Mouse (Mus musculus) small intestine, adult 2 months (tissue): Measurements from ENCODE around the gene Fbxw4. TPM values are rescaled to one million over a fixed set of nuclear protein-coding genes. Genes with fewer than 3 reads are reported as not detected.

Experiments used
- H3K27ac ChIP-seq: fragments of 200-500 bp; 2 replicates; pipeline ENCODE4 v1.5.1; 2012; ENCODE audit warnings: low read depth, low read length, control low read depth, inconsistent platforms; ENCODE audit not compliant: insufficient read depth
- H3K27me3 ChIP-seq: fragments of 200-500 bp; 2 replicates; pipeline ENCODE4 v1.6.1; 2012; ENCODE audit warnings: mild to moderate bottlenecking, moderate library complexity, low read length, inconsistent platforms; ENCODE audit not compliant: control insufficient read depth, insufficient read depth
- H3K36me3 ChIP-seq: fragments of 200-500 bp; 2 replicates; pipeline ENCODE4 v1.6.1; 2012; ENCODE audit warnings: mild to moderate bottlenecking, low read length, control low read depth, inconsistent platforms; ENCODE audit not compliant: control insufficient read depth, insufficient read depth
- H3K4me1 ChIP-seq: fragments of 200-500 bp; 2 replicates; pipeline ENCODE4 v1.6.1; 2012; ENCODE audit warnings: low read length, inconsistent platforms, mixed read lengths; ENCODE audit not compliant: control insufficient read depth, insufficient read depth, insufficient read length
- H3K4me3 ChIP-seq: fragments of 200-500 bp; 2 replicates; pipeline ENCODE4 v1.5.1; 2012; ENCODE audit warnings: low read depth, mild to moderate bottlenecking, control low read depth, inconsistent platforms, low read length, moderate library complexity
- CTCF ChIP-seq: fragments of 200-500 bp; IDR thresholded peaks from 2 replicates; pipeline ENCODE4 v1.5.1; 2012; ENCODE audit warnings: low read depth, mild to moderate bottlenecking, control low read depth, inconsistent platforms, low read length, moderate library complexity, mixed read lengths; ENCODE audit not compliant: insufficient replicate concordance, insufficient read length; ENCODE audit errors: extremely low read depth
- POLR2A ChIP-seq: fragments of 200-500 bp; IDR thresholded peaks from 2 replicates; pipeline ENCODE4 v1.6.1; 2012; ENCODE audit warnings: low read depth, mild to moderate bottlenecking, control low read depth, inconsistent platforms, low read length, moderate library complexity
- WGBS: fragments of 180-500 bp; shearing (Covaris S2); methylation state at CpG from one replicate; pipeline ENCODE4 v1.1.7; 2018; 5-methylcytosine and 5-hydroxymethylcytosine counted together
- polyA plus RNA-seq: library from polyadenylated mRNA; depleted of rRNA; stranded (reverse); fragments of >200 nt; gene quantifications from 2 replicates; pipeline ENCODE4 v1.2.3, GENCODE M21; 2012

The Fbxw4 gene
- polyA plus RNA-seq, 1 experiment, result 44.8 TPM

DNA sequence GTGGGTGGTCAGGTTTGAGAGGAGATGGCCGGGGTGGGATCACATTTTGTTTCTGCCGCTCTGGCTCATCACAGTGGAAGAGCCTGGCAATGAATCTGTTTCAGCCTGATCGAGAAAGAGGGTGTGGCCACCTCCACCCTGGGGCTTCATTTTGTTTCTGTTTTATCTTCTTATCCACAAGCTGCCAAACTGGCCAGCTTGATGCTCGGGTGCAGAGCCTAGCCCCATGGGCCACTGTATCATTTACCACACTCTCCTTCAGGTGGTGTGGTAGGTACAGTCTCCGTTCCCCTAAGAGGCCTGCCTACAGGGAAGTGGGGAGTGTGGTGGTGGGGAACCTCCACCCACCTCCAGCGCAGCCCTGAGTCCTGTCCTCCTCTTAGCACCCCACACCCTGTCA is 87.1 kb downstream of the Fbxw4 start:
- Histone ChIP-seq H3K36me3 (peaks cover 5% of the 10 kb centered on the region; the same call in 1 of the 2 replicates), H3K27ac (no peak overlapping the region), H3K4me1 (peaks cover 28% of the 10 kb centered on the region), H3K27me3 (no peaks in the 10 kb centered on the region), H3K4me3 (no peak overlapping the region)
- TF ChIP-seq CTCF (no peak), POLR2A (no peak)
- 88% methylated on average over 6 of the region's 6 CpGs for WGBS

DNA sequence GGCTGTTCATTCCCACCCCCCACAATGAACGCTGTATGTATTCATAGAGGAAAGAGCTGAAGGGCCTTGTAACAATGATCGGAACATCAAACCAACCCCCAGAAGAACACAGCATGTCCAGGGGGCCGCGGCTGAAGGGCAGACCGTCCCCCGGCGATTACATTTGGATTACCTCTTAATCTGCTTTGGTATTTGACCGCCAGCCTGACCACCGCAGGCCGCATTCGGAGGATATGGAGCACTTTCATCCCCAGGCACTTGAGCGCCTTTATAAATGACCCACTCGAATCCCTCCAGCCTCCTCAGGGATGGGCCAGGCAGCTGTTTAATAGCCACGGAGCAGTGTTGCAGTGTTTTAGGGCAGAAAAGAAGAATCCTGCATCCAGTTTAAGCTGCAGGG is 92.7 kb downstream of the Fbxw4 start:
- Histone ChIP-seq H3K27me3 (no peaks in the 10 kb centered on the region), H3K4me1 (no peaks in the 10 kb centered on the region), H3K4me3 (no peak overlapping the region), H3K27ac (no peak overlapping the region), H3K36me3 (no peaks in the 10 kb centered on the region; the same call in 1 of the 2 replicates)
- 81% methylated on average over 14 of the region's 14 CpGs for WGBS
- no peak for TF ChIP-seq POLR2A
- no peak for TF ChIP-seq CTCF

DNA sequence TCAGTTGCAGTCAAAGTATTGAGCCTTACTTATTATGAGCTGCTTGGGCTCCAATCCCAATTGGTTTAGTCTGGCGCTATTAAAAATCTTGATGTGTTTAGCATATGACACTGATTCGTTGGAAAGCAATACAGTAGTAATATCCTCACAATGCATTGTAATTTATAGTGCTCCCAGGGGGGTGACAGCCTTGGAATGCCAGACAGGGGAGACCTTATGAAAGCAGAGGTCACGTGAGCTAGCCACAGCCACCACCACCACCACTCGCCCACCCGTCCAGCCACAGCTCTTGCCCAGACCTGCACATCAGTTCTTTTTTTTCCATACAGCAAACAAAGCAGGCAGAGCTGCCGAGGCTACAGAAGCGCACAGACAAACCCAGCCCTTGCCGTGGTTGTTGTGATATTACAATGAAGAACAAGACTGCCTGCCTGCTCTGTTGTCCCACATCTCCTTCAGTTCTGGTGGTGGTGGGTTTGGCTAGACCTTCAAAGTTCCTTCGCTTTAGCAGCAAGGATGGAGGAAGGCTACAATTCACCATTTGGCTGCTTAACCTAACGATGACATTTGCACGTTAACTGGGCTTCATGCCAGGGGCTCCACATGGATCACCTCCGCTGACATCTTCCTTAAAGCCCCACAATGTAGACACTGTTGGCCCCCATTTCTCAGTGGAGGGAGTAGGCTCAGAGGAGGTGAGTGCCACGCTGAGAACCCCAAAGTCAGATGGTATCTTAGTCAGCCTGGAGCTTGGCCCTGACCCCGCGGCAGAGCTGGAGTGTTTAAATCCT is 94.0 kb downstream of the Fbxw4 start:
- H3K27me3 ChIP-seq, result no peaks in the 10 kb centered on the region
- WGBS, result 84% methylated on average over 15 of the region's 15 CpGs
- H3K27ac ChIP-seq, result no peak overlapping the region
- H3K4me1 ChIP-seq, result no peaks in the 10 kb centered on the region
- H3K36me3 ChIP-seq, result no peaks in the 10 kb centered on the region; the same call in 1 of the 2 replicates
- no peak for TF ChIP-seq POLR2A
- no peak for TF ChIP-seq CTCF
- no peak overlapping the region for H3K4me3 ChIP-seq

DNA sequence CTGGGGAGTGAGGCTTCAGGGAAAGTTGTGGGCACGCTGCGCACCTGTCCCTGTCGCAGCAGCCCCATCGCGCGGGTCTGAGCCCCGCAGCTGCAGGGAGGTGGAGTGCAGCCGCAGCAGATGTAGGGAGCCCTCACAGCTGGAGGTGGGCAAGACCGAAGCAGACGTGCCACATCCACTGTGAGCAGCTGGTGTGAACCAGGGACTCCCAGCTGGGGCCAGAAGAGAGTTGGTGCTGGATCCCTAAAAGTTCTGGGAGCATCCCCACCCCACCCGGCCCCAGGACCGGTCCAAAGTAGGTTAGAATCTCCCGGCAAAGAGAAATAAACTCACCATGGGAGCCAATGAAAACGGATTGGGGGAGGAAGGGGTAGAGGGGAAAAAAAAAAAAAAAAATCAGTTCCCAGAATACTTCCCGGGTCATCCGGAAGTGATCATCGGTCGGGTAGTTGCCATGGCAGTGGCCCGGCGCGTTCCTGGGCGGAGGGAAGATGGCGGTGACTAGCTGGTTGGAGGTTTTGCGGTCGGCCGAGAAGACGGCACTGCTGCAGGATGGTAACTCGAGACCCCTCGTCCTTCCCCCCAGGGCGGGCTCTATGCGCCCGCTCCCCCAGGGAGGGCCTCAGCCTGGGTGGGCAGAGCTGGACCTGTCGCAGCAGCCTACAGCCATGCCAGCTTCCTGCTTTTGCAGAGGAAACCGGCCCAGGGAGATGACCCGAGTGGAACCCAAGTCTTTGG is 99.8 kb downstream of the Fbxw4 start, which contains the start of the genes Poll and Gm17018:
TSS of gene Poll (minus strand) at position 379 of the 738 bp plus-strand sequence.
TSS of gene Gm17018 (plus strand) at position 463 of the 738 bp plus-strand sequence.
- under 1% methylated on average over 35 of the region's 35 CpGs for WGBS
- H3K36me3 ChIP-seq, result peaks cover 3% of the 10 kb centered on the region; the same call in 1 of the 2 replicates
- H3K4me3 ChIP-seq, result peak within 1 kb of the TSS; percentile 98
- no peak within 1 kb of the TSS for H3K27ac ChIP-seq
- H3K27me3 ChIP-seq, result no peaks in the 10 kb centered on the region
- no peak for TF ChIP-seq CTCF
- TF ChIP-seq POLR2A, result peak; percentile 49
- H3K4me1 ChIP-seq, result peaks cover 3% of the 10 kb centered on the region

DNA sequence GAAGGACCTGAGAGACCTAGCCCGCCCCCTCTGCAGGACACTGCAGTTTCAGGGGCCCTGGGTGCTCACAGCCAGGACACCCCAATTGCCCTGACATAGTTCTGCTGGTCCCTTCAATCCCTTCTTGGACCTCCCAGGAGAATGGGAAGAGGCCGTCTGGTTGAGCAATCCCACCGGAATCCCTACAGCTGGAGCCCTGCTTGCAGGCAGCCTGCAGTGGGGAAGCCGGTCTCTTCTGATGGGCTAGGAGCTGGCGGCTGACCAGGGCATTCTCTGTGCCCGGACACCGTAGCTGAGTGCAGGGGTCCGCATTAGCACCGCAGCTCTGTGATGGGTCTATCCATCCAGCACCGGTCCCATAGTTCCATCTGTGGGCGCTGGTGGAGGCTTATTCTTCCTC is 106.0 kb downstream of the Fbxw4 start:
- no peaks in the 10 kb centered on the region for H3K4me1 ChIP-seq
- 92% methylated on average over 11 of the region's 11 CpGs for WGBS
- peaks cover 13% of the 10 kb centered on the region; the same call in 1 of the 2 replicates for H3K36me3 ChIP-seq
- no peaks in the 10 kb centered on the region for H3K27me3 ChIP-seq
- H3K27ac ChIP-seq, result no peak overlapping the region
- TF ChIP-seq POLR2A (no peak), CTCF (no peak)
- H3K4me3 ChIP-seq, result no peak overlapping the region

DNA sequence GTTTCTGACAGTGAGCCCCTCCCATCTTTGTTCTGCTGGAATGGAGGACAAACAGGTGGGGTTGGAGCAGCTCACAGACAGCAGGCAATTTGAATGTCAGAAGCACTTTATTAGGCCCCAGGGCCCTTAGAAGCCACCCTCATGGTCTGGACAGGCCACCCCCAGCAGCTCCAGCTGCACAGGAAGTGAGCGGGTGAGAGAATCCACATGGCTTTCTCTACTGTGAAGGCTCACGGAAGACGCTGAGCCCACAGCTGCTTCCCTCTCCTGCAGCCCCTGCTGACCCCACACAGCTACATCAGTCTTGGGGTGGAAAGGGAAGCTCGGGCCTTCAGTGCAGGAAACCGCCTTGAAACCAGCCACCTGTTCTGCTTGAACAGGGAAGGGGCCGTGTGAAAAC is 107.9 kb downstream of the Fbxw4 start:
- no peaks in the 10 kb centered on the region for H3K4me1 ChIP-seq
- TF ChIP-seq CTCF (no peak), POLR2A (no peak)
- WGBS, result 81% methylated on average over 6 of the region's 6 CpGs
- no peak overlapping the region for H3K4me3 ChIP-seq
- no peaks in the 10 kb centered on the region for H3K27me3 ChIP-seq
- peaks cover 9% of the 10 kb centered on the region; the same call in 1 of the 2 replicates for H3K36me3 ChIP-seq
- no peak overlapping the region for H3K27ac ChIP-seq

DNA sequence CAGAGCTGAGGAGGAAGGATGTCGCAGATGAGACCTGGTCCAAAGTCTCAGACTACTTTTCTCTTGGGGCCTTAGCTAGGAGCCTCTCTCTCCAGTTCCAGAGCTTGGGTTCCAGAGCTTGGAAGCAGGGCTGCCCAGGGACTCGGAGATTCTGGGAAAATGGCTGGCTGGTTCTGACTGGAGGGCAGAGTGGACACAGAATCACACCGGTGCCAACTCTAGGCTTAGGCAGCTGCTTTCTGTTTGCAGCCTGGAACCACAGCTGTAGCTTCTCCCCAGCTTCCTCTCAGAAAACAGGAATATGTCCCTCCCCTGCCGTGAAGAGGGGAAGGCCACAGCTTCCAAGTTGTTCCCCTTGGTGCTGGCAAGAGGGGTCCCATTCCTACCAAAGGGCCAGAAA is 110.2 kb downstream of the Fbxw4 start:
- H3K4me3 ChIP-seq, result no peak overlapping the region
- H3K36me3 ChIP-seq, result peaks cover 9% of the 10 kb centered on the region; the same call in 1 of the 2 replicates
- 66% methylated on average over 4 of the region's 4 CpGs for WGBS
- H3K27me3 ChIP-seq, result no peaks in the 10 kb centered on the region
- H3K27ac ChIP-seq, result no peak overlapping the region
- H3K4me1 ChIP-seq, result no peaks in the 10 kb centered on the region; the same call in 1 of the 2 replicates
- TF ChIP-seq POLR2A, result no peak
- no peak for TF ChIP-seq CTCF
